Mouse (Mus musculus): Measurements from ENCODE around the gene Vdac2. TPM values are rescaled to one million over a fixed set of nuclear protein-coding genes. Genes with fewer than 3 reads are reported as not detected.

The Vdac2 gene
- 105 and 114 TPM in 2 replicates for polyA plus RNA-seq (2012; rRNA removed; ENCODE audit: low replicate concordance)

GRCm38 (mm10) chr14:21824938-21825337, at the start of gene Vdac2:
Gene Vdac2, plus strand, starts transcription at chr14:21825238.

GRCm38 (mm10) chr14:21848166-21849154, 23.4 kb downstream of the Vdac2 start, which contains the start of gene Comtd1:
Gene Comtd1, minus strand, starts transcription at chr14:21848977.

Other genes with a start within 250 kb of the Vdac2 start
- gene Dupd1, start 110.7 kb upstream of the Vdac2 start, polyA plus RNA-seq (2012; rRNA removed; ENCODE audit: low replicate concordance) = 6.4 TPM in 1 of 2 replicates, not detected in the other
- gene Samd8, start 74.7 kb upstream of the Vdac2 start, polyA plus RNA-seq (2012; rRNA removed; ENCODE audit: low replicate concordance) = 9.9 and 17.4 TPM in 2 replicates
- 0.65 and 78.8 TPM in 2 replicates for gene Dusp13, start 74.1 kb upstream of the Vdac2 start, polyA plus RNA-seq (2012; rRNA removed; ENCODE audit: low replicate concordance)
- 13.9 and 28.7 TPM in 2 replicates for gene Comtd1, start 23.7 kb downstream of the Vdac2 start, polyA plus RNA-seq (2012; rRNA removed; ENCODE audit: low replicate concordance)
- gene Zfp503, start 164.4 kb downstream of the Vdac2 start, polyA plus RNA-seq (2012; rRNA removed; ENCODE audit: low replicate concordance) = 28.1 and 84.7 TPM in 2 replicates
- gene Lrmda, start 194.5 kb downstream of the Vdac2 start, polyA plus RNA-seq (2012; rRNA removed; ENCODE audit: low replicate concordance) = 2.7 and 5.8 TPM in 2 replicates

All from mammary gland, adult 2 months (tissue).